In genomic region chr5:121271046-121271445, GRCm38 (mm10) we compare ENCODE assay signal across 28 mouse cellular contexts. TPM values are rescaled to one million over a fixed set of nuclear protein-coding genes. Genes with fewer than 3 reads are reported as not detected.
DNase-seq lines count a peak whose midpoint lies in the region; ATAC-seq and TF ChIP-seq lines count a peak whose summit lies in the region.
"Had no signal": no experiment of that assay in that cellular context is flagged by ENCODE, and none has a peak within 500 bp of the region (broad histone marks: within the 10 kb centered on the region; RNA-seq: fewer than 3 reads in every experiment).

No protein-coding gene starts in this region.

- no peaks in the 10 kb centered on the region for H3K4me1 ChIP-seq in intestine, postnatal 0 days (replicated peaks; ENCODE audit: control insufficient read depth, insufficient read depth, low read length)
- H3K4me1 ChIP-seq in intestine, embryonic 16.5 days (ENCODE audit: control insufficient read depth, insufficient read depth, low read length), result no peaks in the 10 kb centered on the region
- peaks cover 42% of the 10 kb centered on the region for H3K4me1 ChIP-seq in E14TG2a.4 (replicated peaks; ENCODE audit: low read depth, low read length)
- peaks cover 3 to 14% of the 10 kb centered on the region in 2 experiments; a peak in 2 of 4 replicates for H3K4me1 ChIP-seq in ES-E14 (ENCODE audit: control insufficient read depth in 2 of 2, insufficient read depth in 2 of 2, low read length in 2 of 2, poor library complexity in 1 of 2)
- H3K4me1 ChIP-seq in liver, embryonic 11.5 days (replicated peaks; ENCODE audit: control insufficient read depth, insufficient read depth, low read length), result peaks cover 9% of the 10 kb centered on the region; the same call in 1 of the 2 replicates
- H3K4me1 ChIP-seq: embryonic facial prominence, embryonic 10.5 days; embryonic facial prominence, embryonic 13.5 days; forebrain, embryonic 13.5 days had no signal

- H3K9me3 ChIP-seq in intestine, postnatal 0 days (ENCODE audit: control insufficient read depth), result no peaks in the 10 kb centered on the region
- H3K9me3 ChIP-seq in intestine, embryonic 16.5 days (ENCODE audit: control insufficient read depth, low read length), result no peaks in the 10 kb centered on the region
- no peaks in the 10 kb centered on the region for H3K9me3 ChIP-seq in E14TG2a.4 (ENCODE audit: low read length)
- no peaks in the 10 kb centered on the region for H3K9me3 ChIP-seq in ES-E14 (ENCODE audit: control insufficient read depth, insufficient read depth, low read depth, low read length)
- H3K9me3 ChIP-seq in liver, embryonic 11.5 days (ENCODE audit: control insufficient read depth, low read length), result no peaks in the 10 kb centered on the region
- H3K9me3 ChIP-seq: embryonic facial prominence, embryonic 10.5 days; embryonic facial prominence, embryonic 13.5 days; forebrain, embryonic 13.5 days; heart, embryonic 10.5 days; heart, embryonic 13.5 days had no signal

- no peak overlapping the region for H3K4me3 ChIP-seq in intestine, postnatal 0 days (ENCODE audit: low read depth, low read length)
- no peak overlapping the region for H3K4me3 ChIP-seq in intestine, embryonic 16.5 days (ENCODE audit: low read length)
- H3K4me3 ChIP-seq in E14TG2a.4 (replicated peaks; ENCODE audit: low read length), result peak overlapping the region; percentile 55
- H3K4me3 ChIP-seq in ES-E14 (ENCODE audit: insufficient read depth in 1 of 2, low read depth in 1 of 2, low read length in 2 of 2, poor library complexity in 1 of 2, severe bottlenecking in 1 of 2), result peak overlapping the region in 1 of 2 experiments; percentile 39; a peak in 3 of 4 replicates
- no peak overlapping the region for H3K4me3 ChIP-seq in liver, embryonic 11.5 days (ENCODE audit: low read depth, low read length)
- H3K4me3 ChIP-seq: embryonic facial prominence, embryonic 10.5 days; embryonic facial prominence, embryonic 13.5 days; erythroblast, embryonic 14.5 days; forebrain, embryonic 13.5 days; heart, adult 2 months; heart, embryonic 10.5 days; heart, embryonic 13.5 days had no signal

- WGBS in intestine, postnatal 0 days, result 83% methylated on average over 7 of the region's 7 CpGs
- 86% methylated on average over 7 of the region's 7 CpGs for WGBS in intestine, embryonic 16.5 days
- WGBS in liver, embryonic 11.5 days, result 92% methylated on average over 7 of the region's 7 CpGs

- TF ChIP-seq CTCF in intestine, postnatal 0 days (IDR thresholded peaks at IDR 0.05; ENCODE audit: low read depth), result no peak
- no peak for TF ChIP-seq CTCF in E14TG2a.4 (conservative IDR thresholded peaks at IDR 0.05; ENCODE audit: low read length)

- H3K27me3 ChIP-seq in intestine, postnatal 0 days (replicated peaks; ENCODE audit: control insufficient read depth, insufficient read depth, low read length), result no peaks in the 10 kb centered on the region
- H3K27me3 ChIP-seq in intestine, embryonic 16.5 days (replicated peaks; ENCODE audit: control insufficient read depth, insufficient read depth, low read length), result no peaks in the 10 kb centered on the region
- no peaks in the 10 kb centered on the region for H3K27me3 ChIP-seq in E14TG2a.4 (ENCODE audit: insufficient read depth, low read length)
- no peaks in the 10 kb centered on the region for H3K27me3 ChIP-seq in liver, embryonic 11.5 days (replicated peaks; ENCODE audit: control insufficient read depth, insufficient read depth, low read length)
- H3K27me3 ChIP-seq: embryonic facial prominence, embryonic 13.5 days; forebrain, embryonic 13.5 days; heart, embryonic 13.5 days had no signal

- H3K9ac ChIP-seq in intestine, postnatal 0 days (ENCODE audit: low read depth, low read length), result no peak overlapping the region
- no peak overlapping the region for H3K9ac ChIP-seq in intestine, embryonic 16.5 days (ENCODE audit: low read depth, low read length)
- H3K9ac ChIP-seq in ES-E14 (ENCODE audit: insufficient read depth, low read depth, low read length, poor library complexity, severe bottlenecking), result 0 out of 2 replicates have a peak overlapping the region, but pooled peaks have one; percentile 18
- no peak overlapping the region for H3K9ac ChIP-seq in liver, embryonic 11.5 days (ENCODE audit: low read depth, low read length)
- H3K9ac ChIP-seq: embryonic facial prominence, embryonic 13.5 days; forebrain, embryonic 13.5 days; heart, embryonic 13.5 days; hindbrain, embryonic 14.5 days had no signal

- no peak overlapping the region for H3K4me2 ChIP-seq in intestine, postnatal 0 days (replicated peaks; ENCODE audit: low read depth)
- no peak overlapping the region for H3K4me2 ChIP-seq in intestine, embryonic 16.5 days (ENCODE audit: low read depth, low read length)
- no peak overlapping the region for H3K4me2 ChIP-seq in liver, embryonic 11.5 days
- H3K4me2 ChIP-seq: embryonic facial prominence, embryonic 13.5 days; forebrain, embryonic 13.5 days; heart, embryonic 13.5 days; hindbrain, embryonic 14.5 days had no signal

- DNase-seq in cerebellum, postnatal 10 days, result peak; percentile 29 to 49
- DNase-seq in cerebellum, adult 11 months, result no peak
- peak; percentile 26 for DNase-seq in ES-E14 (ENCODE audit: low read depth, low spot score)
- no peak for DNase-seq in liver, embryonic 11.5 days (ENCODE audit: low spot score)
- DNase-seq: adrenal gland, postnatal 10 days; adrenal gland, postnatal 36 days; B cell, adult 2 months; cerebellum, adult 2 months; embryo, embryonic 11 days; gastrocnemius, postnatal 10 days; gastrocnemius, postnatal 36 days; heart, adult 2 months; heart, postnatal 14 days; heart, postnatal 4 days; kidney, adult 18-20 months; kidney, adult 9 months had no signal

- 0 out of 2 replicates have a peak, but pooled peaks have one; percentile 13 for ATAC-seq in intestine, postnatal 0 days
- no peak for ATAC-seq in intestine, embryonic 16.5 days
- ATAC-seq in CD4-positive, CD25-positive, alpha-beta regulatory T cell, adult 4 months, result no peak
- no peak for ATAC-seq in liver, embryonic 11.5 days (replicated peaks; ENCODE audit: low FRiP score)
- ATAC-seq: forebrain, embryonic 13.5 days; forebrain, embryonic 16.5 days had no signal

- in situ Hi-C loops in ES-E14 (cut with MboI; ENCODE audit: low sequenced_read_pairs in 2 of 2, unreplicated experiment in 2 of 2), result no loop called here

- H3K36me3 ChIP-seq in intestine, postnatal 0 days (ENCODE audit: control insufficient read depth, insufficient read depth), result peaks cover 46% of the 10 kb centered on the region
- H3K36me3 ChIP-seq in intestine, embryonic 16.5 days (ENCODE audit: control insufficient read depth, insufficient read depth, low read length), result peaks cover 14% of the 10 kb centered on the region; the same call in 1 of the 2 replicates
- peaks cover 63% of the 10 kb centered on the region for H3K36me3 ChIP-seq in E14TG2a.4 (ENCODE audit: insufficient read depth, low read length)
- H3K36me3 ChIP-seq in ES-E14 (ENCODE audit: control insufficient read depth, insufficient read depth, low read length, poor library complexity, severe bottlenecking), result peaks cover 10% of the 10 kb centered on the region; the same call in 1 of the 2 replicates
- peaks cover 21% of the 10 kb centered on the region; the same call in 1 of the 2 replicates for H3K36me3 ChIP-seq in liver, embryonic 11.5 days (ENCODE audit: control insufficient read depth, insufficient read depth, low read length)

- no peak overlapping the region for H3K27ac ChIP-seq in intestine, postnatal 0 days (ENCODE audit: low read depth, low read length)
- H3K27ac ChIP-seq in intestine, embryonic 16.5 days (ENCODE audit: low read length), result no peak overlapping the region
- no peak overlapping the region for H3K27ac ChIP-seq in ES-E14 (ENCODE audit: insufficient read depth, low read depth, low read length, poor library complexity, severe bottlenecking)
- no peak overlapping the region for H3K27ac ChIP-seq in liver, embryonic 11.5 days (ENCODE audit: low read depth, low read length)
- H3K27ac ChIP-seq: embryonic facial prominence, embryonic 10.5 days; embryonic facial prominence, embryonic 13.5 days; forebrain, embryonic 13.5 days; heart, adult 2 months; heart, embryonic 10.5 days; heart, embryonic 13.5 days; hindbrain, embryonic 14.5 days had no signal

TF ChIP-seq in ES-E14, 5 proteins besides CTCF, POLR2A, EP300 and RAD21:
- no peak for TF ChIP-seq ZC3H11A (IDR thresholded peaks at IDR 0.05; ENCODE audit: borderline replicate concordance, low read depth, low read length)
- TF ChIP-seq MAFK (IDR thresholded peaks at IDR 0.05; ENCODE audit: insufficient read depth, low read depth, low read length), result no peak
- no peak for TF ChIP-seq CHD2 (IDR thresholded peaks at IDR 0.05; ENCODE audit: low read depth, low read length)
- no peak for TF ChIP-seq HCFC1 (IDR thresholded peaks at IDR 0.05; ENCODE audit: borderline replicate concordance, insufficient read depth, low read length)
- no peak for TF ChIP-seq ZNF384 (IDR thresholded peaks at IDR 0.05; ENCODE audit: low read depth, low read length)

RNA-seq across cellular contexts. Expression of gene Hectd4, which starts 51.0 kb away (rescaled TPM):
- 2.1 and 2.2 TPM in 2 replicates for polyA plus RNA-seq in intestine, postnatal 0 days (2015; fragmentation: Nextera tagmentation; extraction: Ambion mirVana)
- polyA plus RNA-seq in intestine, embryonic 16.5 days (2015; fragmentation: Nextera tagmentation; extraction: Ambion mirVana), result 3.0 and 3.1 TPM in 2 replicates
- total RNA-seq in ES-E14 (2012; rRNA removed), result 14.2 and 22.4 TPM in 2 replicates
- polyA plus RNA-seq in CD4-positive, CD25-positive, alpha-beta regulatory T cell, adult 4 months (2017; shearing (Covaris generic)), result 1 to 10 TPM; 8.8 to 9.8 TPM
- 11.8 and 16.3 TPM in 2 replicates for polyA plus RNA-seq in liver, embryonic 11.5 days (2014; fragmentation: Nextera tagmentation; extraction: Ambion mirVana)

Comparison
In these comparisons a context has a peak if more than half of its experiments do, and no peak if none do; other contexts are left out.
1. DNase-seq: peak in cerebellum, postnatal 10 days (2 of 2) and ES-E14 (single experiment); none in cerebellum, adult 11 months (single experiment) and liver, embryonic 11.5 days (single experiment).